Mouse (Mus musculus): ENCODE data around the gene Dhdds. TPM values are rescaled to one million over a fixed set of nuclear protein-coding genes. Genes with fewer than 3 reads are reported as not detected.
A peak's percentile ranks its signal among the peaks of the same experiment; 100 is the strongest.

Gene Dhdds
- polyA plus RNA-seq, 1 experiment from 2014 or later, result 43.0 TPM

GRCm38 (mm10) chr4:134019210-134019609 is 18.5 kb upstream of the Dhdds start:
- H3K27me3 ChIP-seq (ENCODE audit: control insufficient read depth, insufficient read depth, low read length), result peaks cover 46% of the 10 kb centered on the region
- H3K4me3 ChIP-seq (replicated peaks; ENCODE audit: low read length), result no peak overlapping the region
- no peaks in the 10 kb centered on the region for H3K36me3 ChIP-seq (ENCODE audit: control insufficient read depth, insufficient read depth, low read length)
- no peak overlapping the region for H3K27ac ChIP-seq (ENCODE audit: low read length)
- H3K4me2 ChIP-seq (ENCODE audit: low read depth, low read length), result no peak overlapping the region
- no peaks in the 10 kb centered on the region for H3K9me3 ChIP-seq (replicated peaks; ENCODE audit: control insufficient read depth, low read length)
- H3K9ac ChIP-seq (ENCODE audit: low read length), result no peak overlapping the region
- 2% methylated on average over 9 of the region's 10 CpGs for WGBS
- no peak for ATAC-seq (ENCODE audit: insufficient read depth, low FRiP score)
- peaks cover 12% of the 10 kb centered on the region for H3K4me1 ChIP-seq (ENCODE audit: control insufficient read depth, insufficient read depth, low read length)

- Histone ChIP-seq H3K4me2 (ENCODE audit: low read depth, low read length) (peak within 1 kb of the TSS; percentile 40), H3K27ac (ENCODE audit: low read length) (no peak within 1 kb of the TSS), H3K9me3 (replicated peaks; ENCODE audit: control insufficient read depth, low read length) (no peaks in the 10 kb centered on the region), H3K4me1 (ENCODE audit: control insufficient read depth, insufficient read depth, low read length) (peaks cover 12% of the 10 kb centered on the region), H3K36me3 (ENCODE audit: control insufficient read depth, insufficient read depth, low read length) (no peaks in the 10 kb centered on the region), H3K9ac (ENCODE audit: low read length) (no peak within 1 kb of the TSS), H3K27me3 (ENCODE audit: control insufficient read depth, insufficient read depth, low read length) (peaks cover 46% of the 10 kb centered on the region), H3K4me3 (replicated peaks; ENCODE audit: low read length) (peak within 1 kb of the TSS; percentile 17; the same call in 1 of the 2 replicates)
- 1% methylated on average over 9 of the region's 9 CpGs for WGBS
- ATAC-seq (ENCODE audit: insufficient read depth, low FRiP score), result no peak
Observed at GRCm38 (mm10) chr4:134018779-134019145, 18.0 kb upstream of the Dhdds start, which contains the start of gene Lin28a. Lin28a (minus strand) TSS chr4:134018841.

- Histone ChIP-seq H3K27ac (ENCODE audit: low read length) (no peak overlapping the region), H3K4me3 (replicated peaks; ENCODE audit: low read length) (peak overlapping the region; percentile 17; the same call in 1 of the 2 replicates), H3K9ac (ENCODE audit: low read length) (no peak overlapping the region), H3K4me1 (ENCODE audit: control insufficient read depth, insufficient read depth, low read length) (peaks cover 12% of the 10 kb centered on the region), H3K4me2 (ENCODE audit: low read depth, low read length) (peak overlapping the region; percentile 40), H3K9me3 (replicated peaks; ENCODE audit: control insufficient read depth, low read length) (no peaks in the 10 kb centered on the region), H3K27me3 (ENCODE audit: control insufficient read depth, insufficient read depth, low read length) (peaks cover 46% of the 10 kb centered on the region), H3K36me3 (ENCODE audit: control insufficient read depth, insufficient read depth, low read length) (no peaks in the 10 kb centered on the region)
- 1% methylated on average over 46 of the region's 46 CpGs for WGBS
- no peak for ATAC-seq (ENCODE audit: insufficient read depth, low FRiP score)
Observed at GRCm38 (mm10) chr4:134018038-134018778, 17.5 kb upstream of the Dhdds start.

- Histone ChIP-seq H3K9me3 (replicated peaks; ENCODE audit: control insufficient read depth, low read length) (no peaks in the 10 kb centered on the region), H3K4me3 (replicated peaks; ENCODE audit: low read length) (no peak overlapping the region)
- ATAC-seq (ENCODE audit: insufficient read depth, low FRiP score), result no peak
Observed at GRCm38 (mm10) chr4:134017201-134017865, 16.6 kb upstream of the Dhdds start.

GRCm38 (mm10) chr4:134016767-134017166 is 16.0 kb upstream of the Dhdds start:
- no peak for ATAC-seq (ENCODE audit: insufficient read depth, low FRiP score)
- 3% methylated on average over 8 of the region's 8 CpGs for WGBS
- no peak overlapping the region for H3K9ac ChIP-seq (ENCODE audit: low read length)
- H3K4me2 ChIP-seq (ENCODE audit: low read depth, low read length), result no peak overlapping the region
- no peak overlapping the region for H3K27ac ChIP-seq (ENCODE audit: low read length)
- no peak overlapping the region for H3K4me3 ChIP-seq (replicated peaks; ENCODE audit: low read length)
- H3K9me3 ChIP-seq (replicated peaks; ENCODE audit: control insufficient read depth, low read length), result no peaks in the 10 kb centered on the region
- peaks cover 46% of the 10 kb centered on the region for H3K27me3 ChIP-seq (ENCODE audit: control insufficient read depth, insufficient read depth, low read length)
- H3K4me1 ChIP-seq (ENCODE audit: control insufficient read depth, insufficient read depth, low read length), result peaks cover 14% of the 10 kb centered on the region
- H3K36me3 ChIP-seq (ENCODE audit: control insufficient read depth, insufficient read depth, low read length), result no peaks in the 10 kb centered on the region

More at GRCm38 (mm10) chr4:134017201-134017865, 16.6 kb upstream of the Dhdds start:
- Histone ChIP-seq H3K4me1 (ENCODE audit: control insufficient read depth, insufficient read depth, low read length) (peaks cover 12% of the 10 kb centered on the region), H3K27ac (ENCODE audit: low read length) (no peak overlapping the region), H3K9ac (ENCODE audit: low read length) (no peak overlapping the region), H3K36me3 (ENCODE audit: control insufficient read depth, insufficient read depth, low read length) (no peaks in the 10 kb centered on the region), H3K27me3 (ENCODE audit: control insufficient read depth, insufficient read depth, low read length) (peaks cover 46% of the 10 kb centered on the region), H3K4me2 (ENCODE audit: low read depth, low read length) (peak overlapping the region; percentile 40; the same call in 1 of the 2 replicates)
- WGBS, result 6% methylated on average over 21 of the region's 21 CpGs

- peaks cover 46% of the 10 kb centered on the region for H3K27me3 ChIP-seq (ENCODE audit: control insufficient read depth, insufficient read depth, low read length)
- no peaks in the 10 kb centered on the region for H3K9me3 ChIP-seq (replicated peaks; ENCODE audit: control insufficient read depth, low read length)
- WGBS, result 21% methylated on average over 7 of the region's 7 CpGs
- no peak overlapping the region for H3K4me3 ChIP-seq (replicated peaks; ENCODE audit: low read length)
- no peak overlapping the region for H3K4me2 ChIP-seq (ENCODE audit: low read depth, low read length)
- no peak overlapping the region for H3K27ac ChIP-seq (ENCODE audit: low read length)
- H3K9ac ChIP-seq (ENCODE audit: low read length), result no peak overlapping the region
- H3K36me3 ChIP-seq (ENCODE audit: control insufficient read depth, insufficient read depth, low read length), result no peaks in the 10 kb centered on the region
- peaks cover 14% of the 10 kb centered on the region for H3K4me1 ChIP-seq (ENCODE audit: control insufficient read depth, insufficient read depth, low read length)
- no peak for ATAC-seq (ENCODE audit: insufficient read depth, low FRiP score)
Observed at GRCm38 (mm10) chr4:134016208-134016607, 15.5 kb upstream of the Dhdds start.

GRCm38 (mm10) chr4:134012858-134013528 is 12.3 kb upstream of the Dhdds start:
- H3K27ac ChIP-seq (ENCODE audit: low read length), result no peak overlapping the region
- no peak overlapping the region for H3K9ac ChIP-seq (ENCODE audit: low read length)
- H3K27me3 ChIP-seq (ENCODE audit: control insufficient read depth, insufficient read depth, low read length), result peaks cover 21% of the 10 kb centered on the region
- ATAC-seq (ENCODE audit: insufficient read depth, low FRiP score), result no peak
- peaks cover 13% of the 10 kb centered on the region for H3K4me1 ChIP-seq (ENCODE audit: control insufficient read depth, insufficient read depth, low read length)
- H3K36me3 ChIP-seq (ENCODE audit: control insufficient read depth, insufficient read depth, low read length), result no peaks in the 10 kb centered on the region
- H3K4me2 ChIP-seq (ENCODE audit: low read depth, low read length), result no peak overlapping the region
- 52% methylated on average over 12 of the region's 12 CpGs for WGBS
- H3K4me3 ChIP-seq (replicated peaks; ENCODE audit: low read length), result no peak overlapping the region
- H3K9me3 ChIP-seq (replicated peaks; ENCODE audit: control insufficient read depth, low read length), result no peaks in the 10 kb centered on the region

- Histone ChIP-seq H3K4me2 (ENCODE audit: low read depth, low read length) (no peak overlapping the region), H3K9ac (ENCODE audit: low read length) (no peak overlapping the region), H3K27ac (ENCODE audit: low read length) (no peak overlapping the region), H3K4me1 (ENCODE audit: control insufficient read depth, insufficient read depth, low read length) (peaks cover 4% of the 10 kb centered on the region; the same call in 1 of the 2 replicates), H3K9me3 (replicated peaks; ENCODE audit: control insufficient read depth, low read length) (no peaks in the 10 kb centered on the region), H3K27me3 (ENCODE audit: control insufficient read depth, insufficient read depth, low read length) (peaks cover 9% of the 10 kb centered on the region; the same call in 1 of the 2 replicates), H3K36me3 (ENCODE audit: control insufficient read depth, insufficient read depth, low read length) (no peaks in the 10 kb centered on the region), H3K4me3 (replicated peaks; ENCODE audit: low read length) (no peak overlapping the region)
- no peak for ATAC-seq (ENCODE audit: insufficient read depth, low FRiP score)
- WGBS, result 11% methylated on average over 16 of the region's 16 CpGs
Observed at GRCm38 (mm10) chr4:134011450-134012414, 11.0 kb upstream of the Dhdds start.

Measured in stomach, embryonic 16.5 days (tissue).